Mouse (Mus musculus) ES-Bruce4 (cell line): ENCODE data around the gene Il17rd. TPM values are rescaled to one million over a fixed set of nuclear protein-coding genes. Genes with fewer than 3 reads are reported as not detected.

ENCODE experiments used
- H3K27ac ChIP-seq: 2 replicates; pipeline ENCODE4 v1.5.1; 2012; ENCODE audit warnings: low read length, inconsistent platforms; ENCODE audit not compliant: insufficient read depth
- H3K27me3 ChIP-seq: 2 replicates; pipeline ENCODE4 v1.6.1; 2012; ENCODE audit warnings: mild to moderate bottlenecking, low read length, inconsistent platforms; ENCODE audit not compliant: control insufficient read depth, poor library complexity, insufficient read depth, severe bottlenecking
- H3K36me3 ChIP-seq: 2 replicates; pipeline ENCODE4 v1.6.1; 2012; ENCODE audit warnings: inconsistent platforms, mild to moderate bottlenecking, low read length, moderate library complexity; ENCODE audit not compliant: control insufficient read depth, poor library complexity, insufficient read depth, severe bottlenecking
- H3K4me1 ChIP-seq: one replicate; pipeline ENCODE4 v1.8.1; 2011; ENCODE audit warnings: low read length; ENCODE audit not compliant: control insufficient read depth, insufficient read depth
- H3K4me3 ChIP-seq: 2 replicates; pipeline ENCODE4 v1.5.1; 2011; ENCODE audit warnings: low read depth, mild to moderate bottlenecking, low read length
- H3K9ac ChIP-seq: 2 replicates; pipeline ENCODE4 v1.6.1; 2012; ENCODE audit warnings: low read depth, mild to moderate bottlenecking, inconsistent platforms; ENCODE audit not compliant: poor library complexity, severe bottlenecking
- H3K9me3 ChIP-seq: replicated peaks from 2 replicates; pipeline ENCODE4 v1.6.1; 2012; ENCODE audit warnings: mild to moderate bottlenecking, low read length, inconsistent platforms; ENCODE audit not compliant: control insufficient read depth, poor library complexity, insufficient read depth, severe bottlenecking
- CTCF ChIP-seq: IDR thresholded peaks from one replicate; pipeline ENCODE4 v1.8.1; 2011; ENCODE audit warnings: low read depth, low read length
- EP300 ChIP-seq: IDR thresholded peaks from 2 replicates; pipeline ENCODE4 v1.6.1; 2011; ENCODE audit warnings: low read depth, low read length; ENCODE audit not compliant: insufficient read depth
- POLR2A ChIP-seq: IDR thresholded peaks from one replicate; pipeline ENCODE4 v1.8.1; 2011; ENCODE audit warnings: low read length; ENCODE audit not compliant: insufficient read depth
- polyA plus RNA-seq: library from polyadenylated mRNA; stranded (reverse); fragments of >200 nt; gene quantifications from 2 replicates; pipeline ENCODE4 v1.2.4, GENCODE M21; 2011; ENCODE audit warnings: low read depth; ENCODE audit not compliant: missing spikeins, insufficient read depth, insufficient read length

Il17rd gene
- polyA plus RNA-seq, 1 experiment, result 48.9 TPM

DNA sequence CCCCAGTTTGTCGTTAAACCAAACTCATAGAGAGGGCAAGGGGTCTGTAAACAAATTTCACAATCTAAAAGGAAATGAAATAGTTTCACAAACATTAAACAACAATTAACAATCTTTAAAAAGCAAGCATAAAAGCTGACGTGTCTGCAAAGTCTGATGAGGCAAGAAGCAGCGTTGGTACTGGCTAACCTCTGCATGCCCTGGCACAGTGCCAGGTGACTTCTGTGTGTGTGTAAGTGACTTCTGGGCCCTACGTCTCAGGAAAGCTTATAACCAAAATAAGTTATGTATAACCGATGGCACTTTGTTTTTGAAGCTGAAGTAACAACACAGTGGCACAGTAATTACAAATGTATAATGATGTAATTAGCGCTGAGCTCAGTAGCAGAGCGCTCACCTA, 33.8 kb upstream of the Il17rd start:
- Histone ChIP-seq H3K27ac (no peak overlapping the region), H3K4me1 (peaks cover 3% of the 10 kb centered on the region), H3K27me3 (no peaks in the 10 kb centered on the region), H3K36me3 (no peaks in the 10 kb centered on the region), H3K9ac (no peak overlapping the region), H3K4me3 (no peak overlapping the region), H3K9me3 (no peaks in the 10 kb centered on the region)
- no peak for TF ChIP-seq CTCF
- no peak for TF ChIP-seq EP300
- TF ChIP-seq POLR2A, result no peak

DNA sequence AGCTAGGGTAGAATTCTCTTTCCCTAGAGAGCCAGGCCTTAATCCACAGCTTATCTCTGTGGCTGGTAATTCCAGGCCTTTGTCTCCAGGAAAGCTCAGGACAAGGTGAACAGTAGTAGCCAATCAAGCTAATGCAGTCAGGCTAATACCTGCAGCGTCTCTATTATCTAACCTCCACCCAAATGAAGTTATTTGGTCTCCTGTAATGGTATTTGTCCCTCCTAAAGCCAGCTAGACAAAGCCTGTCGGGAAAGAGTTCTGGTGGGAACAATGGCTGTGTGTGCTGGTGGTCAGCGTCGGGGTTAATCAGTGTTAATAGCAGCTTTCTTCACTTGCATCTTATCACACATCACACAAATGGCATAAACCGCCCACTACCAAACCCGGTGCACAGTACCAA, 32.8 kb upstream of the Il17rd start:
- Histone ChIP-seq H3K4me3 (no peak overlapping the region), H3K4me1 (peaks cover 3% of the 10 kb centered on the region), H3K27me3 (no peaks in the 10 kb centered on the region), H3K9ac (no peak overlapping the region), H3K27ac (no peak overlapping the region), H3K9me3 (no peaks in the 10 kb centered on the region), H3K36me3 (no peaks in the 10 kb centered on the region)
- TF ChIP-seq POLR2A (no peak), EP300 (no peak), CTCF (no peak)

DNA sequence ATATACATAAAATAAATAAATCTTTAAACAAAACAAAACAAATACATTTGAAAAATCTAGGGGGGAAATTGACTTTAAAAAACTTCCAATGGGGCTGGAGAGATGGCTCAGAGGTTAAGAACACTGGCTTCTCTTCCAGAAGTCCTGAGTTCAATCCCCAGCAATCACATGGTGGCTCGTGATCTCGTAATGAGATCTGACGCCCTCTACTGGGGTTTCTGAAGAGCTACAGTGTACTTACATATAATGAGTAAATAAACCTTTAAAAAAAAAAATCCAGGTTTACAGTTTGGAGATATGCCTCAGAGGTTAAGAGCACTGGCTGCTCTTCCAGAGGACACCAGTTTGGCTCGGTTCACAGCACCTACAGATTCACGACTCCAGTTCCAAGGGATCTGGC, 27.2 kb upstream of the Il17rd start:
- no peak overlapping the region for H3K4me3 ChIP-seq

DNA sequence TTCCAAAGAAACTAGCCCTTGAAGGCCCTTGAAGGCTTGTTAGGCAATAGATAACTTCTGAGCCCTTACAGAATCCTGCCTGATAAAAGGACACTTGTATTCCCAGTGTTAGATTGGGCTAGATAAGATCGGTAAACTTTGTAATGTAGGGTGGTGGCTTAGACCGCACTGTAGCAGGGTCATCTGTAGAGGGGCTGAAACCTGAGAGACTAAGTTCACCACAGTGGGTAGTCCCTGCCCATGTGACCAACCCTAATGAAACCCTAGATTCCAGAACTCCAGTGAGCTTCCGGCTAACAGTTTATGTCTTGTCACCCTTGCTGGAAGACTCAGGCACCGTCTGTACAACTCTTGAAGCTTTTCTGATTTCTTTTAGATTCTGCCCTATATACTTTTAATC, 25.1 kb upstream of the Il17rd start:
- H3K36me3 ChIP-seq, result no peaks in the 10 kb centered on the region
- H3K27ac ChIP-seq, result no peak overlapping the region
- H3K4me3 ChIP-seq, result no peak overlapping the region
- TF ChIP-seq POLR2A (no peak), EP300 (no peak), CTCF (no peak)
- no peaks in the 10 kb centered on the region for H3K27me3 ChIP-seq
- H3K9me3 ChIP-seq, result no peaks in the 10 kb centered on the region
- no peak overlapping the region for H3K9ac ChIP-seq
- H3K4me1 ChIP-seq, result no peaks in the 10 kb centered on the region

More for the DNA sequence above, 27.2 kb upstream of the Il17rd start:
- TF ChIP-seq EP300, result no peak
- no peak for TF ChIP-seq CTCF
- no peak for TF ChIP-seq POLR2A
- no peak overlapping the region for H3K27ac ChIP-seq
- H3K9ac ChIP-seq, result no peak overlapping the region
- no peaks in the 10 kb centered on the region for H3K9me3 ChIP-seq
- no peaks in the 10 kb centered on the region for H3K4me1 ChIP-seq
- H3K36me3 ChIP-seq, result no peaks in the 10 kb centered on the region
- H3K27me3 ChIP-seq, result no peaks in the 10 kb centered on the region

DNA sequence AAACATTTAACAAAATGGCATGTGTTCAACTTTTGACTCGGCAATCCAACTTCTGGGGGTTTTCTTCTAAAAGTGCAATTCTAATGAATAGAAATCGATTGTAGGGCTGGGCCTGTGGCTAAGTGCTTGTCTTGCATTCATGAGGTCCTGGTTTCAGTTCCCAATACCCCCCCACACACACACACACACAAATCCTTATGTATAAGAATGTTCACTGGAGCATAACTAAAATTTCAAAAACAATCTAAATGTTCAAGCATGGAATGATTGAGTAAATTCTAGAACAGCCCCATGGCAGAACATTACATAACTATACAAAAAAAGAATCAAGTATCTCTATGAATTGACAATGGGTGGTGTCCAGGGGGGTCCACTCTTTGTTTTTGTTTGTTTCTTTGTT, 20.8 kb upstream of the Il17rd start:
- no peaks in the 10 kb centered on the region for H3K36me3 ChIP-seq
- no peak overlapping the region for H3K4me3 ChIP-seq
- no peaks in the 10 kb centered on the region for H3K9me3 ChIP-seq
- TF ChIP-seq POLR2A (no peak), CTCF (no peak), EP300 (no peak)
- no peak overlapping the region for H3K9ac ChIP-seq
- no peaks in the 10 kb centered on the region for H3K4me1 ChIP-seq
- H3K27ac ChIP-seq, result no peak overlapping the region
- H3K27me3 ChIP-seq, result no peaks in the 10 kb centered on the region

DNA sequence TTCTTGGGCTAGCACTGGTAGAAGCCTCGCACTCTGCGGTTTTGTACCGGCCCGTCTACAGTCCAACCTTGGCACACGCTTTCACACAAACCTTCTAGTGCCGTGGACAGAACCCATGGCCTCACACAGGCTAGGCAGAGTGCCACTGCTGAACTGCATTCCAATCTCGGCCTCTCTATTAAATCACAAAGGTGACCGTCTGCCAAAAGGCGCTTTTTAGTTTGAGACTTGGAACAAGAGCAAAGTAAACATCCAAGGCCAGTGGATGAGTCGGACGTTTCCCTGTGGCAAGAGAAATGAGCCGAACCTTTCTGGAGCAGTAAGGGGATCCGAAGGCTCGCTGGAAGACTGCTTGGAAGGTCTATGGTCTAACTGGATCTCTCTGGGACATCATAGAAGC, 18.9 kb upstream of the Il17rd start:
- Histone ChIP-seq H3K9me3 (no peaks in the 10 kb centered on the region), H3K27ac (no peak overlapping the region), H3K4me1 (no peaks in the 10 kb centered on the region), H3K36me3 (no peaks in the 10 kb centered on the region), H3K4me3 (no peak overlapping the region), H3K27me3 (no peaks in the 10 kb centered on the region), H3K9ac (no peak overlapping the region)
- TF ChIP-seq CTCF (no peak), EP300 (no peak), POLR2A (no peak)

DNA sequence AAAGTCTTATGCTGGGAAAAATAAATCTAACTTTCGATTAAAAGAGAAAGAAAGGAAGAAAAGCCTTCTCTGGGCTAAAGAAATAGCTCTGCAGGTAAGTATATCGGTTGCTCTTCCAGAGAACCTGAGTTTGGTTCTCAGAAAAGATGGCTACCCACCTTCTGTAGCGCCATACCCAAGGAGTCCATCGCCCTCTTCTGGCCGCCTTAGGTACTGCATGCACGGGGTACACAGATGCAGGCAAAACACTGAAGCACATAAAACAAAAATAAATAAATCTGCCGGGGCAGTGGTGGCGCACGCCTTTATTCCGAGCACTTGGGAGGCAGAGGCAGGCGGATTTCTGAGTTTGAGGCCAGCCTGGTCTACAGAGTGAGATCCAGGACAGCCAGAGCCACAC, 15.9 kb upstream of the Il17rd start:
- Histone ChIP-seq H3K4me1 (no peaks in the 10 kb centered on the region), H3K9ac (no peak overlapping the region), H3K27me3 (no peaks in the 10 kb centered on the region), H3K27ac (no peak overlapping the region), H3K9me3 (no peaks in the 10 kb centered on the region), H3K4me3 (no peak overlapping the region), H3K36me3 (no peaks in the 10 kb centered on the region)
- TF ChIP-seq CTCF (peak; percentile 92), EP300 (0 out of 2 replicates have a peak, but pooled peaks have one; percentile 18), POLR2A (no peak)
